Mouse (Mus musculus) CH12.LX (cell line): Measurements from ENCODE around the gene Rhobtb1. TPM values are rescaled to one million over a fixed set of nuclear protein-coding genes. Genes with fewer than 3 reads are reported as not detected.

Source experiments
- DNase-seq: peaks from one replicate; pipeline ENCODE4 v3.0.0-alpha.2; 2013; ENCODE audit errors: extremely low read depth
- H3K27ac ChIP-seq: 2 replicates; pipeline ENCODE4 v1.5.1; 2012; ENCODE audit warnings: low read depth, mild to moderate bottlenecking, control low read depth, moderate library complexity; ENCODE audit not compliant: insufficient read depth
- H3K27me3 ChIP-seq: replicated peaks from 2 replicates; pipeline ENCODE3; 2012; ENCODE audit warnings: inconsistent platforms
- H3K36me3 ChIP-seq, 2 experiments: replicated peaks in 1 of 2; 2 replicates each; pipeline versions ENCODE3 to v1.6.1; 2012; ENCODE audit warnings: inconsistent platforms in 1 of 2, low read length in 1 of 2, mild to moderate bottlenecking in 1 of 2, mixed read lengths in 1 of 2, moderate library complexity in 1 of 2; ENCODE audit not compliant: control insufficient read depth in 1 of 2, insufficient read depth in 1 of 2
- H3K4me1 ChIP-seq, 2 experiments: 2 replicates each; pipeline ENCODE4 v1.6.1; 2012; ENCODE audit warnings: inconsistent platforms in 1 of 2, moderate library complexity in 1 of 2; ENCODE audit not compliant: insufficient read depth in 2 of 2, control insufficient read depth in 1 of 2
- H3K4me2 ChIP-seq: 2 replicates; pipeline ENCODE4 v1.6.1; 2012; ENCODE audit warnings: low read depth, mild to moderate bottlenecking, control low read depth; ENCODE audit not compliant: poor library complexity, insufficient read depth, severe bottlenecking
- H3K4me3 ChIP-seq, 3 experiments: fragments of 150-350 bp in 1 of 3; sonication (generic) in 1 of 3; replicated peaks in 1 of 3; 2 replicates each; pipeline versions ENCODE3 to v1.5.1; 2011 to 2012; ENCODE audit warnings: low read depth in 2 of 3, low read length in 2 of 3, mild to moderate bottlenecking in 2 of 3, moderate library complexity in 2 of 3, control low read depth in 1 of 3, improper control_type of control experiment in 1 of 3, inconsistent platforms in 1 of 3, mixed read lengths in 1 of 3; ENCODE audit not compliant: poor library complexity in 1 of 3
- H3K79me2 ChIP-seq: replicated peaks from 2 replicates; pipeline ENCODE4 v1.6.1; 2012; ENCODE audit warnings: mild to moderate bottlenecking, moderate library complexity; ENCODE audit not compliant: control insufficient read depth, poor library complexity, insufficient read depth, severe bottlenecking; ENCODE audit errors: extremely low read depth
- H3K9ac ChIP-seq: 2 replicates; pipeline ENCODE4 v1.6.1; 2012; ENCODE audit warnings: low read depth, mild to moderate bottlenecking, control low read depth, moderate library complexity; ENCODE audit not compliant: insufficient read depth
- H3K9me3 ChIP-seq: replicated peaks from 2 replicates; pipeline ENCODE3; 2012; ENCODE audit warnings: low read length, inconsistent platforms, mixed read lengths
- BHLHE40 ChIP-seq: IDR thresholded peaks from 2 replicates; pipeline ENCODE4 v1.6.1; 2011; ENCODE audit warnings: mild to moderate bottlenecking, low read depth, low read length, improper control_type of control experiment
- CHD1 ChIP-seq: IDR thresholded peaks from 2 replicates; pipeline ENCODE4 v1.6.1; 2012; ENCODE audit warnings: low read depth, low read length, improper control_type of control experiment, inconsistent platforms
- CTCF ChIP-seq, 2 experiments: IDR thresholded peaks in 1 of 2; conservative IDR thresholded peaks in 1 of 2; 2 replicates each; pipeline ENCODE4 v1.5.1; 2011 to 2012; ENCODE audit warnings: low read depth in 2 of 2, low read length in 2 of 2, improper control_type of control experiment in 1 of 2, inconsistent platforms in 1 of 2, mild to moderate bottlenecking in 1 of 2, moderate library complexity in 1 of 2
- EP300 ChIP-seq: IDR thresholded peaks from 2 replicates; pipeline ENCODE4 v1.6.1; 2011; ENCODE audit warnings: low read length, improper control_type of control experiment
- GABPA ChIP-seq: IDR thresholded peaks from 2 replicates; pipeline ENCODE4 v1.6.1; 2012; ENCODE audit warnings: low read depth, low read length, improper control_type of control experiment, inconsistent platforms; ENCODE audit not compliant: insufficient replicate concordance
- HCFC1 ChIP-seq: IDR thresholded peaks from 2 replicates; pipeline ENCODE4 v1.6.1; 2012; ENCODE audit warnings: low read depth, mild to moderate bottlenecking, inconsistent platforms, low read length, improper control_type of control experiment
- IRF4 ChIP-seq: IDR thresholded peaks from 2 replicates; pipeline ENCODE4 v1.6.1; 2014; ENCODE audit warnings: low read depth, mild to moderate bottlenecking, inconsistent platforms, low read length, improper control_type of control experiment
- JUN ChIP-seq: IDR thresholded peaks from 2 replicates; pipeline ENCODE4 v1.6.1; 2011; ENCODE audit warnings: low read depth, mild to moderate bottlenecking, low read length, improper control_type of control experiment, moderate library complexity; ENCODE audit not compliant: insufficient read depth
- JUND ChIP-seq: conservative IDR thresholded peaks from 2 replicates; pipeline ENCODE4 v1.6.1; 2011; ENCODE audit warnings: low read depth, low read length, improper control_type of control experiment
- KAT2A ChIP-seq: IDR thresholded peaks from 2 replicates; pipeline ENCODE4 v1.6.1; 2012; ENCODE audit warnings: low read length, improper control_type of control experiment, inconsistent platforms; ENCODE audit not compliant: insufficient replicate concordance
- MAFK ChIP-seq: IDR thresholded peaks from 2 replicates; pipeline ENCODE4 v1.6.1; 2011; ENCODE audit warnings: low read length, improper control_type of control experiment; ENCODE audit not compliant: insufficient replicate concordance
- MAX ChIP-seq: IDR thresholded peaks from 2 replicates; pipeline ENCODE4 v1.6.1; 2011; ENCODE audit warnings: low read length, improper control_type of control experiment
- MAZ ChIP-seq: IDR thresholded peaks from 2 replicates; pipeline ENCODE4 v1.6.1; 2012; ENCODE audit warnings: low read depth, mild to moderate bottlenecking, inconsistent platforms, low read length, improper control_type of control experiment, moderate library complexity
- MEF2A ChIP-seq: IDR thresholded peaks from 2 replicates; pipeline ENCODE4 v1.6.1; 2014; ENCODE audit warnings: low read depth, mild to moderate bottlenecking, inconsistent platforms, low read length, improper control_type of control experiment, borderline replicate concordance
- MXI1 ChIP-seq: IDR thresholded peaks from 2 replicates; pipeline ENCODE4 v1.6.1; 2011; ENCODE audit warnings: mild to moderate bottlenecking, low read depth, low read length, improper control_type of control experiment
- MYC ChIP-seq: IDR thresholded peaks from 2 replicates; pipeline ENCODE4 v1.6.1; 2011; ENCODE audit warnings: low read depth, mild to moderate bottlenecking, improper control_type of control experiment, low read length
- NELFE ChIP-seq: IDR thresholded peaks from 2 replicates; pipeline ENCODE4 v1.6.1; 2011; ENCODE audit warnings: low read depth, low read length, improper control_type of control experiment
- PAX5 ChIP-seq: IDR thresholded peaks from 2 replicates; pipeline ENCODE4 v1.6.1; 2012; ENCODE audit warnings: low read length, inconsistent platforms, mixed read lengths
- POLR2A ChIP-seq: IDR thresholded peaks from 2 replicates; pipeline ENCODE4 v1.6.1; 2011; ENCODE audit warnings: low read depth, mild to moderate bottlenecking, improper control_type of control experiment, low read length
- POLR2AphosphoS2 ChIP-seq: IDR thresholded peaks from 2 replicates; pipeline ENCODE4 v1.6.1; 2011; ENCODE audit warnings: low read depth, low read length, improper control_type of control experiment
- TCF12 ChIP-seq: IDR thresholded peaks from 2 replicates; pipeline ENCODE4 v1.6.1; 2014; ENCODE audit warnings: low read depth, mild to moderate bottlenecking, inconsistent platforms, low read length, improper control_type of control experiment
- UBTF ChIP-seq: IDR thresholded peaks from 2 replicates; pipeline ENCODE4 v1.6.1; 2012; ENCODE audit warnings: low read depth, mild to moderate bottlenecking, inconsistent platforms, low read length, improper control_type of control experiment, moderate library complexity
- USF2 ChIP-seq: conservative IDR thresholded peaks from 2 replicates; pipeline ENCODE4 v1.6.1; 2011; ENCODE audit warnings: low read depth, low read length, improper control_type of control experiment
- ZC3H11A ChIP-seq: IDR thresholded peaks from 2 replicates; pipeline ENCODE4 v1.6.1; 2012; ENCODE audit warnings: low read depth, mild to moderate bottlenecking, inconsistent platforms, low read length, improper control_type of control experiment
- ZMIZ1 ChIP-seq: IDR thresholded peaks from 2 replicates; pipeline ENCODE4 v1.6.1; 2012; ENCODE audit warnings: low read depth, mild to moderate bottlenecking, inconsistent platforms, low read length, improper control_type of control experiment
- ZNF384 ChIP-seq: IDR thresholded peaks from 2 replicates; pipeline ENCODE4 v1.6.1; 2012; ENCODE audit warnings: low read depth, low read length, improper control_type of control experiment, inconsistent platforms
- dilution Hi-C: fragments of 300-500 bp; cut with MboI; formaldehyde crosslinking; loops from 2 replicates; pipeline ENCODE4 v1.14.3; 2020; ENCODE audit warnings: low sequenced_read_pairs; ENCODE audit not compliant: extremely low pct_unique_long_range_greater_than_20kb, extremely low pct_ligation_motif_present
- in situ Hi-C: fragments of 300-500 bp; cut with MboI; formaldehyde crosslinking; loops from 3 replicates; pipeline ENCODE4 v1.14.3; 2019; ENCODE audit warnings: low sequenced_read_pairs, low pct_ligation_motif_present, low pct_unique_long_range_greater_than_20kb, mixed read lengths
- polyA plus RNA-seq: library from polyadenylated mRNA; unstranded; fragments of >175 nt; gene quantifications from 2 replicates; pipeline ENCODE4 v1.2.1, GENCODE M21; 2012; ENCODE audit warnings: low read depth; ENCODE audit not compliant: insufficient read length
- total RNA-seq, 2 experiments: library from RNA; depleted of rRNA; stranded (reverse); fragments of 300-350 nt in 1 of 2; fragments of >200 nt in 1 of 2; gene quantifications; 2 replicates each; pipeline ENCODE4 v1.2.3; 2012 to 2014

Rhobtb1 gene
- total and polyA plus RNA-seq, 3 experiments: 3.1 to 12.2 (median 3.4) TPM

- no peak for DNase-seq
- Histone ChIP-seq H3K36me3 (peaks cover 0 to 1% of the 10 kb centered on the region in 2 experiments), H3K27ac (no peak overlapping the region), H3K4me2 (no peak overlapping the region), H3K9me3 (peaks cover 3% of the 10 kb centered on the region), H3K4me3 (no peak overlapping the region), H3K79me2 (no peaks in the 10 kb centered on the region), H3K4me1 (peaks cover 29 to 40% of the 10 kb centered on the region in 2 experiments), H3K27me3 (no peaks in the 10 kb centered on the region), H3K9ac (no peak overlapping the region)
- no peak for TF ChIP-seq GABPA
- TF ChIP-seq CTCF (conservative IDR thresholded peaks at IDR 0.05 in 1 of 2, IDR thresholded peaks at IDR 0.05 in 1 of 2; ENCODE audit: low read depth in 2 of 2, low read length in 2 of 2): no peak
- no peak for TF ChIP-seq PAX5
- no peak for TF ChIP-seq MYC
- TF ChIP-seq JUN: no peak
- no peak for TF ChIP-seq USF2
- TF ChIP-seq POLR2A: no peak
- TF ChIP-seq CHD1: no peak
- TF ChIP-seq ZMIZ1: no peak
- TF ChIP-seq BHLHE40: no peak
- TF ChIP-seq MAX: no peak
- TF ChIP-seq IRF4: no peak
- TF ChIP-seq HCFC1: no peak
- no peak for TF ChIP-seq MXI1
- TF ChIP-seq ZNF384: no peak
- TF ChIP-seq MEF2A: no peak
- no peak for TF ChIP-seq POLR2AphosphoS2
- dilution Hi-C loops (no loop called here), in situ Hi-C loops (no loop called here)
Observed at GRCm38 (mm10) chr10:69240530-69240929, 89.3 kb downstream of the Rhobtb1 start.

- dilution Hi-C loops (no loop called here), in situ Hi-C loops (no loop called here)
- H3K9me3 ChIP-seq: peaks cover 3% of the 10 kb centered on the region
Observed at GRCm38 (mm10) chr10:69245151-69245550, 93.9 kb downstream of the Rhobtb1 start.

More at GRCm38 (mm10) chr10:69245151-69245550, 93.9 kb downstream of the Rhobtb1 start:
- H3K36me3 ChIP-seq: peaks cover 0 to 4% of the 10 kb centered on the region in 2 experiments
- H3K79me2 ChIP-seq: peaks cover 1% of the 10 kb centered on the region; the same call in 1 of the 2 replicates
- H3K27ac ChIP-seq: peak overlapping the region; percentile 58
- H3K4me3 ChIP-seq: no peak overlapping the region
- peak overlapping the region; percentile 54 for H3K9ac ChIP-seq
- DNase-seq: no peak
- H3K4me1 ChIP-seq: peaks cover 28 to 62% of the 10 kb centered on the region in 2 experiments
- H3K4me2 ChIP-seq: peak overlapping the region; percentile 74
- no peak for TF ChIP-seq USF2
- no peak for TF ChIP-seq ZC3H11A
- peak; percentile 36; the same call in 1 of the 2 replicates for TF ChIP-seq EP300
- no peak for TF ChIP-seq UBTF
- no peak for TF ChIP-seq KAT2A
- no peak for TF ChIP-seq MAZ
- TF ChIP-seq MEF2A: peak; percentile 57; the same call in 1 of the 2 replicates
- no peak for TF ChIP-seq JUN
- TF ChIP-seq HCFC1: no peak
- TF ChIP-seq TCF12: 0 out of 2 replicates have a peak, but pooled peaks have one; percentile 24
- TF ChIP-seq JUND: no peak
- no peak for TF ChIP-seq MAFK
- no peak for TF ChIP-seq PAX5
- no peak for TF ChIP-seq NELFE
- no peaks in the 10 kb centered on the region for H3K27me3 ChIP-seq
